Mouse (Mus musculus): ENCODE results near the gene A830018L16Rik.

A830018L16Rik gene

GRCm38 (mm10) chr1:11652773-11653172, 238.9 kb downstream of the A830018L16Rik start:
- DNase-seq: no peak

- DNase-seq: peak; percentile 61
Observed at GRCm38 (mm10) chr1:11657341-11658060, 243.6 kb downstream of the A830018L16Rik start.

GRCm38 (mm10) chr1:11658061-11658625, 244.2 kb downstream of the A830018L16Rik start:
- DNase-seq: no peak

GRCm38 (mm10) chr1:11744749-11745314, 330.9 kb downstream of the A830018L16Rik start:
- no peak for DNase-seq

- DNase-seq: no peak
Observed at GRCm38 (mm10) chr1:11748424-11748823, 334.5 kb downstream of the A830018L16Rik start.

GRCm38 (mm10) chr1:11750065-11750464, 336.2 kb downstream of the A830018L16Rik start:
- DNase-seq: no peak

GRCm38 (mm10) chr1:11750607-11751006, 336.7 kb downstream of the A830018L16Rik start:
- no peak for DNase-seq

- peak; percentile 44 for DNase-seq
Observed at GRCm38 (mm10) chr1:11751996-11752395, 338.1 kb downstream of the A830018L16Rik start.

GRCm38 (mm10) chr1:11788264-11788663, 374.4 kb downstream of the A830018L16Rik start:
- DNase-seq: no peak

GRCm38 (mm10) chr1:11792820-11793219, 378.9 kb downstream of the A830018L16Rik start:
- no peak for DNase-seq

GRCm38 (mm10) chr1:11795666-11796065, 381.8 kb downstream of the A830018L16Rik start:
- no peak for DNase-seq

- no peak for DNase-seq
Observed at GRCm38 (mm10) chr1:11872847-11873246, 458.9 kb downstream of the A830018L16Rik start.

GRCm38 (mm10) chr1:11873573-11873972, 459.7 kb downstream of the A830018L16Rik start:
- DNase-seq: no peak

GRCm38 (mm10) chr1:11881706-11882105, 467.8 kb downstream of the A830018L16Rik start:
- no peak for DNase-seq

- DNase-seq: no peak
Observed at GRCm38 (mm10) chr1:11895715-11896114, 481.8 kb downstream of the A830018L16Rik start.

- DNase-seq: no peak
Observed at GRCm38 (mm10) chr1:11915873-11916272, 502.0 kb downstream of the A830018L16Rik start.

GRCm38 (mm10) chr1:11936984-11937383, 523.1 kb downstream of the A830018L16Rik start:
- DNase-seq: no peak

GRCm38 (mm10) chr1:11959421-11960206, 545.7 kb downstream of the A830018L16Rik start:
- DNase-seq: no peak

- no peak for DNase-seq
Observed at GRCm38 (mm10) chr1:11982590-11983136, 568.8 kb downstream of the A830018L16Rik start.

GRCm38 (mm10) chr1:11990011-11990410, 576.1 kb downstream of the A830018L16Rik start:
- DNase-seq: no peak

GRCm38 (mm10) chr1:11996297-11996878, 582.5 kb downstream of the A830018L16Rik start:
- no peak for DNase-seq

- DNase-seq: no peak
Observed at GRCm38 (mm10) chr1:11997574-11997973, 583.7 kb downstream of the A830018L16Rik start.

- no peak for DNase-seq
Observed at GRCm38 (mm10) chr1:12000557-12000956, 586.7 kb downstream of the A830018L16Rik start.
